Mouse (Mus musculus) bone marrow macrophage, adult 2 months (primary cell): ENCODE measurements at regions not wholly inside any gene's neighbourhood (a gene's known extent, or its start where the extent isn't known, plus 50 kb on each side); places are given as distances from the start of the nearest gene placed in this dataset.

ENCODE experiments used
- H3K27ac ChIP-seq: 2 replicates; pipeline ENCODE4 v1.5.1; 2012; ENCODE audit warnings: low read depth, low read length; ENCODE audit not compliant: insufficient read depth
- H3K4me1 ChIP-seq: 2 replicates; pipeline ENCODE4 v1.6.1; 2012; ENCODE audit warnings: low read length; ENCODE audit not compliant: control insufficient read depth, insufficient read depth
- H3K4me3 ChIP-seq: 2 replicates; pipeline ENCODE4 v1.5.1; 2012; ENCODE audit warnings: mild to moderate bottlenecking, low read length, moderate library complexity; ENCODE audit not compliant: insufficient read depth
- CTCF ChIP-seq: IDR thresholded peaks from 2 replicates; pipeline ENCODE4 v1.5.1; 2012; ENCODE audit warnings: low read depth, mild to moderate bottlenecking, low read length, moderate library complexity
- POLR2A ChIP-seq: IDR thresholded peaks from 2 replicates; pipeline ENCODE4 v1.6.1; 2012; ENCODE audit warnings: mild to moderate bottlenecking, low read depth, low read length, borderline replicate concordance

GRCm38 (mm10) chrX:12354875-12355274 is 194.7 kb upstream of the Bcor start:
- H3K4me1 ChIP-seq = no peaks in the 10 kb centered on the region
- no peak overlapping the region for H3K4me3 ChIP-seq
- TF ChIP-seq CTCF (no peak), POLR2A (no peak)
- H3K27ac ChIP-seq = no peak overlapping the region

GRCm38 (mm10) chrX:12358026-12358425 is 197.9 kb upstream of the Bcor start:
- no peak overlapping the region for H3K27ac ChIP-seq
- no peaks in the 10 kb centered on the region for H3K4me1 ChIP-seq
- no peak overlapping the region for H3K4me3 ChIP-seq
- no peak for TF ChIP-seq POLR2A
- no peak for TF ChIP-seq CTCF

- Histone ChIP-seq H3K4me1 (no peaks in the 10 kb centered on the region), H3K27ac (no peak overlapping the region), H3K4me3 (no peak overlapping the region)
- TF ChIP-seq POLR2A = no peak
- TF ChIP-seq CTCF = no peak
Measured at GRCm38 (mm10) chrX:12365582-12366323, 205.6 kb upstream of the Bcor start.

GRCm38 (mm10) chrX:12366801-12367200 is 206.6 kb upstream of the Bcor start:
- no peak overlapping the region for H3K27ac ChIP-seq
- no peak for TF ChIP-seq CTCF
- TF ChIP-seq POLR2A = no peak
- no peaks in the 10 kb centered on the region for H3K4me1 ChIP-seq
- no peak overlapping the region for H3K4me3 ChIP-seq

GRCm38 (mm10) chrX:12373670-12374069 is 213.5 kb upstream of the Bcor start:
- TF ChIP-seq POLR2A (no peak), CTCF (no peak)
- H3K4me3 ChIP-seq = no peak overlapping the region

GRCm38 (mm10) chrX:12375796-12376195 is 211.8 kb upstream of the Atp6ap2 start:
- Histone ChIP-seq H3K27ac (no peak overlapping the region), H3K4me3 (no peak overlapping the region), H3K4me1 (no peaks in the 10 kb centered on the region)
- TF ChIP-seq CTCF = no peak
- no peak for TF ChIP-seq POLR2A

More at GRCm38 (mm10) chrX:12373670-12374069, 213.5 kb upstream of the Bcor start:
- Histone ChIP-seq H3K4me1 (no peaks in the 10 kb centered on the region), H3K27ac (no peak overlapping the region)

- no peaks in the 10 kb centered on the region for H3K4me1 ChIP-seq
- H3K27ac ChIP-seq = no peak overlapping the region
- no peak overlapping the region for H3K4me3 ChIP-seq
- TF ChIP-seq CTCF (no peak), POLR2A (no peak)
Measured at GRCm38 (mm10) chrX:12376238-12376980, 211.2 kb upstream of the Atp6ap2 start.

GRCm38 (mm10) chrX:12377441-12377840 is 210.2 kb upstream of the Atp6ap2 start:
- Histone ChIP-seq H3K27ac (no peak overlapping the region), H3K4me1 (no peaks in the 10 kb centered on the region), H3K4me3 (no peak overlapping the region)
- TF ChIP-seq CTCF (no peak), POLR2A (no peak)

- Histone ChIP-seq H3K4me3 (no peak overlapping the region), H3K4me1 (no peaks in the 10 kb centered on the region), H3K27ac (no peak overlapping the region)
- TF ChIP-seq CTCF (no peak), POLR2A (no peak)
Measured at GRCm38 (mm10) chrX:12392145-12392825, 195.3 kb upstream of the Atp6ap2 start.
